Mouse (Mus musculus) spleen, postnatal 36 days (tissue): ENCODE data around the gene Tmem198.
A peak's percentile ranks its signal among the peaks of the same experiment; 100 is the strongest.

Experiments used
- DNase-seq, 2 experiments: peaks; one replicate each; pipeline ENCODE4 v3.0.0; 2022; ENCODE audit warnings: low spot score in 2 of 2, mixed read lengths in 1 of 2

The Tmem198 gene

GRCm38 (mm10) chr1:75487405-75488161 is 8.3 kb downstream of the Tmem198 start:
- DNase-seq = peak; percentile 42 to 50

DNA sequence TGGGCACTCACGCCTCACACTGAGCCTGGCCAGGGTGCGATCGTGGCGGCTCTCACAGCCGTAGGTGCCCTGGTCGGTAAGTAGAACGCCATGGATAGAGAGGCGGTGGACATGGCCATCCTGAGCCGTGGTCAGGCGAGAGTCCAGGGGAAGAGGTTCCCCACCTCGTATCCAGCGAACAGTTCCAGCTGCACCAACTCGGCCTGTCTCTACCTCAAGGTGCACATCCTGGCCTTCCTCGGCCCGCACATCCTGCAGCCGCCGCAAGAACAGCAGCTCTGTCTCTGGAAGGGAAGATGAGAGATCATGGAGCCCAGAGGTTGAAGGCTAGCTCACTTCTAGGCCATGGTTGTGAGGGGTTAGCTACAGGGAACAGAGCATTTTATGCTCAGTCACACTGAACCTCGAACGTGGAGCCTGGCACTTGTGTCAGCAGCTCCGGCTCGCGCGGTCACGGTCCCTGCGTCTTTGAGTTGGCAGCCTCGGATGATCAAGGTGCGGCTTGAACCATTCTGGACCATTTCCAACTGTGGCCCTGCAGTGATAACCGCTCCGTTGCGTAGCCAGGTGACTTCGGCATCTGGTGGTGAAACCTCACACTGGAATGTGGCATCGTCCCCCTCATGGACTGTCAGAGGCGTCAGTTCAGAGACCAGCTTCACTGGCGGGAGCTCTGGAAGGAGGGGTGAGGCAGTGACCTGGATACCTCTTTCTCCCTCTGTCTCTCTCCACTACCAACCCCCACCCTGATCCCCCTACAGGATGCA is 11.6 kb downstream of the Tmem198 start:
- no peak for DNase-seq

DNA sequence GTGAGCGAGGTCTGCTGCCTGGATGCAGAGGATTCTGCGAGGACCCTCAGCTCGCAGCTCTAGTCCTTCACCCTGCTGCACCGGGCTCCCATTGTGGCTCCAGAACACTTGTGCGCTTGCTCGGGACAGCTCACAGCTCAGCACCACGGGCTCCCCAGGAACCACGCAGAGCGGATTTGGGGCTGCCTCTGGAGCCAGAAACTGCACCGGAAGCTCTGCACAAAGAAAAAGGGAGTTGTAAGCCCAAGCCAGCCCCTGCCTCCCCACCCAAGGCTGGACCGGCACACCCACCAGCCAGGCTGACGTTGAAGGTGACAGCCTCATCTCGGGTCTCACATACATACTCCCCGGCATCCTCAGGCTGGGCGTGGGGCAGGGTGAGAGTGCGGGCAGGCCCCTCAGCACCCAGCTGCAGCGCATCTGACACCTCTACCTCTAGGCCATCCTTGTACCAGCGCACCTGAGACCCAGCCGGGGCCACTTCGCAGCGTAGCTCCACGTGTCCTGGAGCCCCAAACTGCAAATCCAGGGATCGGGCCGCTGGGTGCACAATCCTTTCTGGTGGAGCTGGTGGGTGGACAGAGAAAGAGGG is 13.3 kb downstream of the Tmem198 start:
- DNase-seq = no peak

- DNase-seq = no peak
These were observed 15.7 kb downstream of the Tmem198 start for GRCm38 (mm10) chr1:75494878-75495548.

GRCm38 (mm10) chr1:75498897-75499296 is 19.6 kb downstream of the Tmem198 start:
- DNase-seq = no peak

GRCm38 (mm10) chr1:75499441-75499840 is 20.1 kb downstream of the Tmem198 start:
- DNase-seq = no peak

DNA sequence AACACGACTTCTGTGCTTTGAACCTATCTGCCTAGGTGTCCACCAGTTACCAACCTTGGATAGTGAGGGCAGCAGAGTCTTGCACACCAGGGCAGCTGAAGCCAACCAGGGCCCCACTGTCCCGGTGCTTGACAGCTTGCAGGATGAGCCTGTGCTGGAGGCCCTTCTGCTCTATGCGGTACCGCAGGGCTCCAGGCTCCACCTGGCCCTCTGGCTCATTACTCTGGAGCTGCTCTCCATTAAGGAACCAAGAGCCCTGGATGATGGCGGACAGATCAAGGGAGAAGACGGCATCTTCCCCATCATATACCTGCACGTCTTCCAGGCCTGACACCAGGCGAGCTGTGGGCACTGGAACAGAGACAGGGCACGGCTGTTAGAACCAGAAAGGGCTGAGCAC is 22.6 kb downstream of the Tmem198 start:
- DNase-seq = no peak

- DNase-seq = no peak
These were observed 23.8 kb downstream of the Tmem198 start for GRCm38 (mm10) chr1:75502945-75503650.

DNA sequence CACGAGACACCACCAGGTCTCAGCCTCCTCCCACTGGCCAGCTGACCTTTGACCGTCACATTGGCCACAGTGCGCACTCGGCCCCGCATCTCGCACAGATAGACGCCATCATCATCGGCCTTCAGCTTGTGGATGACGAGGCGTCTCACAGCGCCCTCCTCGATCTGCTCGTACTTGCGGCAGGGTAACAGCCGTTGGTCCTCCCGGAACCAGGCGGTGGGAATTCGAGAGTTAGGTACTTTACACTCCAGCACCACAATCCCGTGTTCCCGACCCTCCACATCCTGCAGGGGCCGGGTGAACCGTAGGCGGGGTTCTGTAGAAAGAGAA is 24.3 kb downstream of the Tmem198 start:
- DNase-seq = no peak

DNA sequence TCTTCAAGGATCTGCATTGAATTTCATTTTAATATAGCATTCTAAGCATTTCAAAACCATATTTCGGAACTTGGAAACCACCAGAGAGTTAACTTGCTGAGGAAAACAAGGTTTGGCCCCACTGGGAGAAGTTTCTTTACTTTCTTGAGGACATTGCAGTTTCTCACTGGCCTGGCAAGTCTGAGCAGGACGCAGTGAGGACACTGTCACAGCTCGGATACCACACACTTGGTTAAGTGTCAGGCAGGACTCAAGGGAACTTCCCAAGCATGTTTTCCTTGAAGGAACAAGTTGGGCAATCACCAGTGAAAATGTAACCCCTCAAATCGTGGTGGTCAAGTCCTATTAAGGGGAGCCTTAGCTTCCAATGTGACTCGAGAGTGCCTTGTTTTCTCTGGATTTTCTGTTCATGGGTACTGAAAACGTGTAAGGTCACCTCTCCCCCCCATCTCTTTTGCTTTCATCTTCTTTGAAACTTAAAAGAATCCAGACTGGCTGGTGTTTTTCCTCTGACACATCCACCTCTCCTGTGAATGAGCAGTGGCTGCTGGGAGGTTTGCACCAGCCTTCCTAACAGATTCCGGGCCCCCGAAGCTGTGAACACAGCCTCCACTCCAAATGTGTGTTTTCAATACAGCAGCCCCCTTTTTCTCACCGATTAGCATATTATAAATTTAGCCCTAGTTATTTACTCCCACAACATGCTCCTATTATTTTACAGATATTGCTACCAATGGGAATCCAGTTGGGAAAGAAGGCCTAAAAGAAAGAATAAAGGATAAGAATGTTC is 25.1 kb downstream of the Tmem198 start:
- DNase-seq = no peak

- DNase-seq = no peak
These were observed 26.0 kb downstream of the Tmem198 start for GRCm38 (mm10) chr1:75505159-75505955.

GRCm38 (mm10) chr1:75505956-75506831 is 26.9 kb downstream of the Tmem198 start, which contains the start of gene Obsl1:
Gene Obsl1, minus strand, starts transcription at chr1:75506452.
- DNase-seq = no peak

DNA sequence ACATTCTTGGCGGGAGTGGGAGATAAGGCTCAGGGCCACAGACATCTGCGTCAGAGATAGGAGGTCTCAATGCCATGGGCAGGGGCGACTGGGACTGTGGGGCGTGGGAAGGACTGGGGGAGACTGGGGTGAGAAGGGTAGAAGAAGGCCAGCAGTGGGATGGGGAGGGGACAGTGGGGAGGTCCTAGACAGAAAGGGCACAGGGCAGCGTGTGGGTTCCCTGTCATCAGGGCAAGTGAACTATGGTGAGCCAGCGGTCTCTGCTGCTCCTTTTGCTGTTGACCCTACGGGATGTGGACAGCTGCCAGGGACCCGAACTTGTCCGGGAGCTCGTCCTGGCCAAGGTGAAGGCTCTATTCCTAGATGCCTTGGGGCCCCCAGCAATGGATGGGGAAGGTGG is 27.7 kb downstream of the Tmem198 start, which contains the start of gene Inha:
Gene Inha, plus strand, starts transcription at position 72 of the 400 bp plus-strand sequence.
- DNase-seq = no peak

GRCm38 (mm10) chr1:75509586-75509985 is 30.3 kb downstream of the Tmem198 start:
- no peak for DNase-seq

DNA sequence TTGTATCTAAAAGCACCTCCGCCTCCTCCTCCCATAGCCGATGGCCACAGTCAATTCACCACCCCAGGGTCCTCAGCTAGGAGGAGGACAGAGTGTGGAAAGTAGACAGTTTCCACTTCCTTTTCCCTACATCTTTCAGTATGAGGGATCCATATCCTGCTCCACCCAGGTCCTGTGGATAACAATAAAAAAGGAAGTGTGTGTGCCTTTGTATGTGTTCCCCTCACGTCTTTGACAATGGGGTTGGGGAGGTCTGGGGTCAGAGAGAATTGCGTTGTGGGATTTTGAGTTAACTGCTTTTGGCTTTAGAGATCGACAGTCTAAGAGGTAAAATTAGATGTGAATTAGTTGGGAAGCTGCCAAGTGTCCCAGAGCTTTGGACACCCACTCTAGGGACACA is 30.8 kb downstream of the Tmem198 start:
- no peak for DNase-seq

DNA sequence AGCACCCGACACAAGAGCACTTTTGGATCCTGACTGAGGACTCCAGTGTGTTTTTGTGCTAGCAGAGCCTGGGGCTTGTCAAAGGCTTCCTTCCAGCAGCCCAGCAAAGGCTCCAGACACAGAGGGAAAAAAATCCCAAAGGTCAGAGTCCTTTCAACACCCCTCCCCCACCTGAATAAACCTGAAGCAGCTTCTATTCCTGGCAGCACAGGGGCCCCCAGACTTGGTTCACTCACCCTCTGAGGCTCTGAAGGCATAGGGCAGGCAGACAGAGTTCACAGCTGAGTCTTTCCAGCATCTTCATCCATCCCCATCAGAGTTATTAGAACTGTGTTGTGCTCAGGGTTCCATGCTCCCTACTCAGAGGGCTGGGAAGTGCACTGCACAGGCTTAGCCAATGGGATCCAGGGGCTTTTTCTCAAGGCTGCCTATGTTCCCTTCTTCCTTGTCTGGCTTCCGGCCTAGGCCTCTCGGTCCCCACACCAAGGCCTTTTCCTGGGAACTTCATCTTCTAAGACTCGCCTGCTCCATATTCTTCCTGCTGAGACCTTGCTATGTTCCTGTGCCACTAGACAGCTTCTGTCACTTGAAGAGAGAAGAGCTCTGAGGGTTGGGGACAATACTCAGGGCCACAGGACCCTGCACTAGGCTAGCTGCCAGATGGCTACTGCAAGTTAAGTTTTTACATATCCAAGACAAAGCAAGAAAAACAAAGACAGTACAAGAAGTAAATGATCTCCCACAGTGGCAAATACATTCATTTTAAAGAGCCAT is 32.3 kb downstream of the Tmem198 start:
- DNase-seq = no peak

DNA sequence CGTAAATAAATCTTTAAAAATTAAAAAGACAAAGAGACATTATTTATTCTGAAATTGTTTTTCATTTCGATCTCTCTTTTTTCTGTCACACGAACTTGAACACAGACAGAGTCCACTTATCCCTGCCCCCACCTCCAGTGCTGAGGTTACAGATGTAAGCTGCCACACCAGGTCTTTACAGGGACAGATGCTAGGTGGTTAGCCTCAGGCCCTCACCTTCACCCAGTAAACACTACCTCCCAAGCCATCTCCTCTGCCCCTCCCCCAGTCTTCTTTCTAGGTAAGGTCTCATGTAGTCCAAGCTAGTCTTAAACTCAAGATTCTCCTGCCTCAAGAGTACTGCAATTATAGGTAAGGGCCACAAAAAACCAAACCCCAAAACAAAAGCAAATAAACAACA is 33.2 kb downstream of the Tmem198 start:
- DNase-seq = no peak
